17 mouse cellular contexts compared by ENCODE assay signal in genomic region chr1:40829213-40829914, GRCm38 (mm10). TPM values are rescaled to one million over a fixed set of nuclear protein-coding genes. Genes with fewer than 3 reads are reported as not detected.
DNase-seq lines count a peak whose midpoint lies in the region; ATAC-seq lines count a peak whose summit lies in the region.
"Had no signal": no experiment of that assay in that cellular context is flagged by ENCODE, and none has a peak within 500 bp of the region (broad histone marks: within the 10 kb centered on the region; RNA-seq: fewer than 3 reads in every experiment).

No protein-coding gene starts in this region.

- H3K36me3 ChIP-seq in heart, embryonic 13.5 days: no peaks in the 10 kb centered on the region
- H3K36me3 ChIP-seq: forebrain, embryonic 12.5 days; neural tube, embryonic 12.5 days had no signal

- ATAC-seq in heart, embryonic 13.5 days (ENCODE audit: extremely low read depth, insufficient number of reproducible peaks, low FRiP score, low TSS enrichment): no peak
- ATAC-seq: CD4-positive, CD25-positive, alpha-beta regulatory T cell, adult 4 months; hindbrain, embryonic 16.5 days had no signal

- no peak overlapping the region for H3K4me2 ChIP-seq in heart, embryonic 13.5 days
- H3K4me2 ChIP-seq: forebrain, embryonic 12.5 days; neural tube, embryonic 12.5 days had no signal

- H3K9me3 ChIP-seq in heart, embryonic 13.5 days: no peaks in the 10 kb centered on the region
- H3K9me3 ChIP-seq: forebrain, embryonic 12.5 days; neural tube, embryonic 12.5 days had no signal

- DNase-seq in gastrocnemius, adult 18-20 months (ENCODE audit: low spot score): peak; percentile 79
- no peak for DNase-seq in gastrocnemius, postnatal 10 days
- DNase-seq in testis, postnatal 14 days (ENCODE audit: low spot score): peak; percentile 30
- no peak for DNase-seq in testis, postnatal 10 days (ENCODE audit: low spot score)
- no peak for DNase-seq in adipocyte (ENCODE audit: low spot score)
- DNase-seq in thymus, postnatal 14 days: no peak
- DNase-seq: kidney, adult 2 months; liver; lung, adult 2 months; right cerebral cortex, adult 18-20 months; thymus, adult 2 months had no signal

- H3K9ac ChIP-seq in heart, embryonic 13.5 days: no peak overlapping the region
- H3K9ac ChIP-seq: forebrain, embryonic 12.5 days; neural tube, embryonic 12.5 days had no signal

- H3K27ac ChIP-seq in heart, embryonic 13.5 days (replicated peaks): peak overlapping the region; percentile 53
- H3K27ac ChIP-seq: forebrain, embryonic 12.5 days; neural tube, embryonic 12.5 days had no signal

- peaks cover 19% of the 10 kb centered on the region for H3K4me1 ChIP-seq in heart, embryonic 13.5 days
- H3K4me1 ChIP-seq: forebrain, embryonic 12.5 days; neural tube, embryonic 12.5 days had no signal

- WGBS in heart, embryonic 13.5 days: 60% methylated on average over 10 of the region's 10 CpGs

- H3K27me3 ChIP-seq in heart, embryonic 13.5 days (replicated peaks): no peaks in the 10 kb centered on the region
- H3K27me3 ChIP-seq: forebrain, embryonic 12.5 days; neural tube, embryonic 12.5 days had no signal

- H3K4me3 ChIP-seq in heart, embryonic 13.5 days: no peak overlapping the region
- H3K4me3 ChIP-seq: forebrain, embryonic 12.5 days; neural tube, embryonic 12.5 days had no signal

RNA-seq across cellular contexts. Expression of gene Tmem182, which starts 24.0 kb away (rescaled TPM):
- total RNA-seq in gastrocnemius, adult 18-20 months (2021): 100 to 1,000 TPM; 214 to 218 TPM
- 100 to 1,000 TPM; 159 to 177 TPM for total RNA-seq in gastrocnemius, postnatal 10 days (2021)
- polyA plus RNA-seq in heart, embryonic 13.5 days (2015; fragmentation: Nextera tagmentation; extraction: Ambion mirVana): 22.5 and 26.2 TPM in 2 replicates
- total RNA-seq: megakaryocyte progenitor cell, adult 5-6 weeks had no signal
- polyA plus RNA-seq: CD4-positive, CD25-positive, alpha-beta regulatory T cell, adult 4 months had no signal

RNA-seq across cellular contexts. Expression of gene Mfsd9, which starts 38.9 kb away (rescaled TPM):
- under 1 TPM; 0.41 to 0.43 TPM for total RNA-seq in gastrocnemius, adult 18-20 months (2021)
- total RNA-seq in gastrocnemius, postnatal 10 days (2021): 1 to 10 TPM in 1 of 2 experiments, under 1 TPM in 1; 0.85 to 1.0 TPM
- polyA plus RNA-seq in heart, embryonic 13.5 days (2015; fragmentation: Nextera tagmentation; extraction: Ambion mirVana): 1.8 and 2.0 TPM in 2 replicates

Comparison
In these comparisons a context has a peak if more than half of its experiments do, and no peak if none do; other contexts are left out.
1. DNase-seq: peak in gastrocnemius, adult 18-20 months (single experiment) and testis, postnatal 14 days (single experiment); none in gastrocnemius, postnatal 10 days (single experiment), testis, postnatal 10 days (single experiment), adipocyte (single experiment) and thymus, postnatal 14 days (single experiment).